Mouse (Mus musculus) v-Abl transformed pro-B cells (cell line): ENCODE data around the gene Pcsk6.

ENCODE experiments used
- in situ Hi-C, 2 experiments: fragments of 400-800 bp; cut with MboI; formaldehyde crosslinking; loops; one replicate each; pipeline ENCODE4 v1.15.1; 2025; ENCODE audit not compliant: unreplicated experiment in 2 of 2

Pcsk6 gene

DNA sequence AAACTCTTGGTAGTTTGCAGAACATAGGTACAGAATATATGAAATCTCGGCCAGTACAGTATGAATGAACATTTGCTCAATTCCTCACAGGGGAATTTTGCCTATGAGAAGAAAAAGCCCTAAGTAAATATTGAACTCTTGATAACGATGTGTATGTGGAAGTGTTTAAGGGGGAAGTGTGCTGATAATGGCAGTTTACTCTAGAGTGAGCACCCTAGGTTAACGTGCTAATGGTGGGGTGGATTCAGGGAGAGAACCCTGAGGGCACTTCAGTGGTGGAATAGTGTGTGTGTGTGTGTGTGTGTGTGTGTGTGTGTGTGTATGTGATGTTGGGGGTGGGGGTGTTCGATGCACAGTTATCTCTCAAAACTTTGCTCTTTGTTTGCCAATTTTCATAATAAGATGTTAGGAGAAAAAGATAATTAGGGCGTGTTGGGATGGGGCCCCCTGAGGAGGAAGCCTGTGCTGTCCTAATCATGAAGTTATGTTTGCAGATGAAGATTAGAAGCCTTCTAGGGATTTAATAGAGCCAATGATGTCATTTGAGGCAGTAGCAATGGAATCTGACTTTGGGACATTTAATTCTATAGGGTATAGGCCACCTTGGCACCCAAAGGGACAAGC lies 19.2 kb downstream of the Pcsk6 start:
- in situ Hi-C loops, result no loop called here

DNA sequence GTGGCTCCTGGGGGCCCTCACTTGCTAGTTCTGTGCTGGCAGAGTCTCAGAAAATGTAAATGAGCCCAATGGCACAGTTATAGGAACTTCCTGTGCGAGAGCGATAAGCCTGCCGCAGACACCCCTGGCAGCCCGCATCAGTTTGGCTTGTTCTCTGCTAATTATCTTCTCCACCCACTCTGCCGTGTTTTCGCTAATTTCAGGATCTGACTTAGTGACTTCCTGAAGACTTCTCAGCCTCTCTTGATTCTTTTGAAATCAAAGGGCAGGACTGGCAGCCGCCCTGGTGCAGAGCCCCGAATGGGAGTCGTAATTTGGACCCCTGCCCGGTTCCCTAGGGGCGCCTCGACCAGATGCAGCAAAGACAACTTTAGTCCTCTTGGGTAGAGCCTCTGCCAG lies 19.8 kb downstream of the Pcsk6 start:
- in situ Hi-C loops, result no loop called here

DNA sequence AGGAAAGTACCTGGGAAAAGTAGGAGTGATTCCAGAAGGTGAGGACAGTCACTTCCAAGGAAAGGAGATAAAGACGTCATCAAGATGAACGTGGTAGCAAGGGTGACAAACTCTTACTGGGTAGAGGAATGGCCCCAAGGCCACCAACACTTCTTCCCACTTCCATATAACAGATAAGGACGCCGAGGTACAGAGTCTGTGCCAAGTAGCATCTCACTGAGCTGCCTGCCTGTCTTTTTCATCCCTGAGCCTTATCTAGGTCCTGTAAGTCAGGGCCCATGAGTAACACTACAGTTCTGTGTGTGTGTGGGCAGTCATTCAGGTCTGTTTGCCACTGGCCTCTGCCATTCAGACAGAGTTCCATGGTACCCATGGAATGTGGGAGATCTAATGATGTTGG lies 23.4 kb downstream of the Pcsk6 start:
- in situ Hi-C loops, result no loop called here

DNA sequence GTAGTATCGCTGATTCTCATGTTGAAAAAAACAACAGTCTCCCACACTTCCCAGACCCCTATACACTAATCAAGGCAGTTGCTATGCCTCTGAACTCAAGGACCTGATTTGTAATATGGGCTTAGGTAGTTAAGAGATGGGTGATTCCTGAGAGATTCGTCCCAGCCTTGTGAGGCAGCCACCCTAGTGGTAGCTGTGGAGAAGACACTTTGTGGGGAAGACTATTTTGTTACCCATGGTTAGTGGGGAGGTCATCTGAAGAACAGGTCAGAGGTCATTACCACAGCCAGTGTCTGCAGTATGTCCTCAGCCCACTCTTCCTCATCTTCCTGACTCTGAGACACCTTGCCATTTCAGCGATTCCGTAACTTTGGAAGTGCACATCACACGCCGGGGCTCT lies 24.3 kb downstream of the Pcsk6 start:
- in situ Hi-C loops, result no loop called here

DNA sequence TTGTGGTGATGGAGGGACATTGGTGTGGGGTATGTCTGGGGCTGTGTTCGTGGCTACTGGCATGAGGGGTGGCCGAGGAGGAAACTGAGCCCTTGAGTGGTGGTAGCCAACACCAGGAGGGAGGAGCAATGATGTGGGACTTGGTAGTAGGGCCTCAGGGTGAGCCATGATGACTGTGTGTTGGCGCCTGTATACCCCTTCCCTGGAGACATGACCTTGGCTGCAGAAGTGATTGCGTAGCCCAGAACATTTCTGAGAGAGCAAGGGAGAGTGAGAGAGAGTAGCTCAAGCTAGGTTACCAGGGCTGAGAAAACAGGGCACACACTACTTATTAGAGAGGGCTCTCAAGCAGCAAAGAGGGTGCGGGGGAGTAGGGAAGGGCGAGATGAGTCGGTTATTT lies 30.3 kb downstream of the Pcsk6 start:
- in situ Hi-C loops, result no loop called here

DNA sequence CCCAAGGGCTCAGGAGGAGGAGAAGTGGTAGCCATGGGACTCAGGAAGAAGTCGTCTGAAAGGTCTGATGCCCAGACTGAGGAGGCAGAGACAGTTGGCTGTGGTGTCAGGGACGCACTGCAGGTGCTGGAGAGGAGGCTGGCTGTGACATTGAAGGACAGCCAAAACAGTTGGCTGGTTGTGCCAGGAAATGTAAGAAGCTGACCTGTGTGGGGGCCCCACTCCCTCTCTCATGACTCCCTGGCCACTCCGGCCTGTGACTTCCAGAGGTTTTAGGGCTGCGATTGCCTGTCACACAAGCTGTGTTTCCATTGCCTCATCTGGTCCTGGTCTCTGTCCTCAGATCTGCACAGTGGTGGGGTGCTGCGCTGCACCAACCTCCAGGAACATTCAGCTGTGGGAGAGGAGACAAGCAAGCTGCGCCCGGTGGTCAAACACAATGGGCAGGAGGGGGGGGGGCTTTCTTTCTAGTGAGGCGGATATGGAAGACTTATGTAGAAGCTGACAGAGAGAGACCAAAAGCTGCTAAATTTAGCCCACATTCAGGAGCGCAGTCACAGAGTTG lies 30.8 kb downstream of the Pcsk6 start:
- in situ Hi-C loops, result no loop called here

DNA sequence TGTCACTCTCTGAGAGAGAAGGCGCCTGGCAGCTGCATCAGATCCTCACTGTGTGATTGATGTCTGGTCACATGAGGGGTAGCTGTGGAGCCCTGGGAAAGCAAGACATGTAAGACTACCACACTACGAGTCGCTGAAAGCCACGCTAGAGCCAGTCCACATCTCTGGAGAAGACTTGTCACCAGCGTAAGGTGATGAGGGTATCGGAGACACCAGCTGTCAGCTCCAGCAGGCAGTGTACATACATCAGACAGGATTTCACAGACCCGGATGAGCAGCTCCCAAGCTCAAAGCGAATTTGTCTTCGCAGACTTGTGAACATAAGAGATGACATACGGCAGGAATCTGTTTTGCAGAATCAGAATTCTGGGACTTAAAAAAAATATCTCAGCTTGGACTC lies 32.0 kb downstream of the Pcsk6 start:
- in situ Hi-C loops, result no loop called here

DNA sequence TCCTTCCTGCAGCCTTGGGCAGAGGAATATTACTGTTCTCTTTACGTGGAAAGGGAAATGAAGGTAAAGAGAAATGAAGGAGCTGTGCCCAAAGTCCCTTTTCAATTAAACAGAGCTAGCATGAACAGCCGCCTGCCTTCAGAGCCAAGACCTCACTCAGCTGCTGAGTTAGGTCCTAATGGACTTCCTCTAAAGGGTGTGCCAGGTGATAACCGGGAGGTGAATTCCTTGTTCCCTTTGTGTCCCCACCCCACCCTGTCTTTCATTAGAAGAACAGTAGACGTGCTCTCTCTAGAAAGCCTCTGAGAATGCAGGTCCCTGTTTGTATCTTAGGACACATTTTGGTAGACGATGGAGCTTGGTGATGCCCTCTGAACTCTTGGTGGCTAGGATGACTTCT lies 33.7 kb downstream of the Pcsk6 start:
- in situ Hi-C loops, result no loop called here

DNA sequence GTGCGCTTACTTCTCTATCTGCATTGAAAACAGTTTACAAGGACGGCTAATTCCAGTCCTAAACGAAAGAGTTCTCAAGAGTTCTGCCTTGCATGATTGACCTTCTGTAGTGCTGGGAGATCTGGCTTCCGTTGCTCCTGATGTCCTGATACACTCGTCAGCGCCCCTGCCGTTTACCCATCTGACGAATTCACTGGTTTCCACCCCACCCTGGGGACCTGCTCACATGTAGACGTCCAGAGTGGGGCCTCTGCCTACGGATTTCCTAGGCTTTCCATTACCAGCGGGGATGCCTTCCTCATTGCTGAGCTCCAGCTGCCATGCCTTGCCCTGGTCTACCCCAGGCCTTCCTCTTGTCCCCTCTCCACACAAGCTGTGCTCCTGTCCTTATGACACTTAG lies 39.7 kb downstream of the Pcsk6 start:
- in situ Hi-C loops, result no loop called here

DNA sequence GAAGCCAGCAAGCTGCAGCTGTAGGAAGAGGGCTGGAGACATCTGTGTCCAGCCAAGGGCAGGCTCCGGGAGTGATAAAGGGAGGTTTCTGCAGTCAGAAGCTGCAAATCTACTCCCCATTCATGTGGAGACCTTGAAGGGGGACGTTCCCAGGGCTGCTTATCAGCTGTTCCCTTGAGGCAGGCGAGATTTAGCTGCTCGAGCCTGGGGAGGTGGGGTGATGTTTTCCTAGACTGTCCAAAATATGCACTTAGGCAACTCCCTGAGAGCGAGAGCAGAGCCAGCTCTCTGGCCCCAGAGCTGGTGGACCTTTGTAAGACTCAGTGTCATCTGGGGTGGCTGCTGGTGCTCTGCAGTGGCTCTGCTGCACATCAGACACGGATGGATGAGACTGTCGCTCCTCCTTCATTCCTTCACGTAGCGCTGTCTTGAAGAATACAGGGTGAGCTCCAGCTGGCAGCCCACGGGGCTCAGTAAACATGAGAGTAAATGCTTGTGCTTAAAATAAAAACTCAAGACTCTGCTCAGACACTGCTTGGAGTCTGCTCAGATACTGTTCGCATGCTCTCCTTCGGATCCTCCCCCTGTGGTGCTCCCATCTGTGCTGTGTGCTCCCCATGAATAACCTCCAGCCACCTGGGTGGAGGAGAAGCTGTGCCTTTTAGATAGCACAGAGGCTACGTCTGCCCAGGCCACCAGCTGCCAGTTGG lies 41.1 kb downstream of the Pcsk6 start:
- in situ Hi-C loops, result no loop called here

DNA sequence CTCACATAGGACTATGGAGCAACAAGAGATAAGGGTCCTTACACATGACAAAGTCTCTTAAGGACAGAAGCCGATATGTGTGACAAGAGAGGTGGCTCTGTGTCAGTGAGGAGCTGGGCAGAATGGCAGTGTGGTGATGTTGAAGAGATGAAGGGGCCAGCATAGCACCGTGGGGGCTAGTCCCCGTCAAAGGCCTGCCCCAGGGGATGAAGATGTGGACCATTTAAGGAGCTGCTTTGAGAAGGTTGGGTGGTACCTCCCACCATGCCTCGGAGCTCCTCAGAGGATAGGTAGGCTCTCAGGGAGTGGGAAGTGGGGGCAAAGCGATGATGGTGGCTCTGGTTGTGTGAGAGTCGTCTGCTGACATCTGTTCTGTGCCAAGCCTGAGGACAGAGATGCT lies 41.9 kb downstream of the Pcsk6 start:
- in situ Hi-C loops, result no loop called here

DNA sequence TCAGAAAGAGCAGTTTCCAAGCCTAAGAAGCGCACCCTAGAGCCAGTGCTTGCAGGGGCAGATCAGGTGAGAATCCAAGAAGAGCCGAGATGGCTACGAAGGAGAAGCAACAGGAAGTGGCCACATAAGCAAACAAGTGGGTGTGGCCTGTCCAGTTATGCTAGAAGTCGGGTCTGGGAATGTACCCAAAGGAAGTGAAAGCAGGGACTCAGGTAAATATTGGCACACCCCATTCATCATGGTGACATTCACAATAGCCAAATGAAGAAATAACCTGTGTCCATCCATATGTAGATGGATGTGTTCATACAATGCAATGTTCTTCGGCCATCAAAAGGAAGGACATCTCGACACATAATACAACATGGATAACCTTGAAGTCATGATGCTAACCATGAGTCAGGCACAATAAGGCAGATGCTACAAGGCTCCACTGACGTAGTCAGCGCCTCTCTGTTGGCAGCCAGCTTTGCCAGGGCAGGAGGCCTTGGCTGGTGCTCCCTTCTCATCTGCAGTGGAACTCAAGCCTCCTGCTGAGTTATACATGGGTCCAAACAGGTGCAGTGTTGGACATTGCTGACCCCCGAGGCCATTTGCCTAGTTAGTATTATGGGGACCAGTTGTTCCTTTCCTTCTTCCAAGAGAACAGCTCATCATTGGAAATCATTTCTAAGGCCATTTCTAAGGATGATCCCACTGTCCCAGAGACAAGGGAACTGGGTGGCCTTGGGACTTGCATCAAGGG lies 45.2 kb downstream of the Pcsk6 start:
- in situ Hi-C loops, result no loop called here

DNA sequence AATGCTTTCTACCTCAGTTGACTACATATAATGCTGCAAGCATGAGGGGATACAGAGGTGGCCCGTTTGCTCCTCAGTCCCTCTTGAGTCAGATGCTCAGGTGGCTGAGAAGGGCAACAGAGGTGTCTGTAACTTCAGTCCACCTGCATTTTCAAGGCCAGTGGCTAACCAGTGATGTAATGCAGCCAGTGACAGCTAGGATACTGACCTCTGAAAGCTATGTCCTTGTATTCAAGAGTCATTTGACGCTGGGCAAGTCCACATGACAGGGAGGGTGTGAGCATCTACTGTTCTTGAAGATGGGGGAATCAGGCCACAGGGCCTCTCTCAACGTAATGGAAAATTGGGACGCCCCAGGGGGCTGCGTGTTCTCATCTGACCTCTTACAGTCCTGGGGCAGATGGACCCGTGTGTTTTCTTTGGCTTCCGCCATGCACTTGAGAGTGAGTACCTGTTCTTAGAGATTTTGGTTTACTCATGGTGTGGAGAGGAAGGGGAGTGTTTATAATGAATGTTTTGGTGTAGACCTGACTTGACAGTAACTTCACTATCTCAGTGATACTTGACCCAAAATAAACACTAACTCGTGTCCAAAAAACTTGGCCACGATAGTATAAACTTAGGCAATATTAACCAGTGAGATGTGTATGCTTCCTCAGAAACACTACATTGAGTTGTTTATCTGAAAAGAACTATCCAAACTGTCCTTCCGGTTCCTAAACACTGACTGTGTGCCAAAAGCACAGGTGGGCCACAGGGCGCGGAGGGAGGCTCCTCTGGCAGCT lies 48.0 kb downstream of the Pcsk6 start:
- in situ Hi-C loops, result no loop called here

DNA sequence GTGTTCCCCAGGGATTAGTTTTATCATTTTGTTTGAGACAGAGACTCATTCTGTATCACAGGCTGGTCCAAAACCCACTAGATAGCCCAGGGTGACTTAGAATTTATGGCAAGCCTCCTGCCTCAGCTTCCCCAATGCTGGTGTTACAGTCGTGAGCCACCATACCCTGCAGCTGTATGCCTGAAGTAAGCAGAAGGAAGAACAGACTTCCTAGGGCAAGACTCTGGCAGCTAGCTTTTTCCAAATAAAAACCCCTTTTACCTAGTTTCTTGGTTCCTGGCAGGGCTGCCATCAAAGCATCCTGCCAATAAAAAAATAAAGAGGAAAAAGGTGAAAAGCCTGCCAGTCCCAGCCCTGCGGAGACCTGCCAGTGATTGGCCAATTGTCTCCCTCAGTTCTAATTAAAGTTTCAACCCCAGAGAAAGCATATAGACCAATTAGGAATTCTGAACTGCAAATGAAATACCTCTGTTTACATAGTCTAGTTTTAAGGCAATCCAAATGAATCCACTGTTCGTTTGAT lies 51.6 kb downstream of the Pcsk6 start:
- in situ Hi-C loops, result no loop called here

DNA sequence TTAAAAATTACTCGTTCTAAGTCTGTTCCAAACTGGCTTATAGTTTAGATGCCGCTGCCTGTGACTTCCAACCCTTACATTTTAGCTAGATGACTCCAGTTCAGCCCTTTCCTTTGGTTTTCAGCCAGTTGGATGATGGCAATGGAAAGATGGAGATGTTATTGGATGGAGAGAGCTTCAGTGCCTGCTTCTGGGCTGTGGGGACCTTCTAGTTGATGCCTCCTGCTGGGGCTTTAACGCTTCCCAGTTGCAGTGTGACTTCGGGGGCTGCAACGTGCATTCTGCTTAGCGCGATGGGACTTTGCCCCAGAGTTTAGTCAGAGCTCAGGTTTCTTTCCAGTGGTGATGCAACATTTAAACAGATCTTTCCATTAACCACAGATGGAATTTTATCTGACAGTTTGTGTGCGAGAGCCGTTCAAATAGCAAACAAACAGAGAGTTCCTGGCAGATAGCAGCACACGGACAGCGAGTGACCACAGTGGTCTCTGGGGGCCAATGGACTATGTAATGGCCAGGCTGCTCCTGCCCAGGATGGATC lies 53.3 kb downstream of the Pcsk6 start:
- in situ Hi-C loops, result no loop called here

DNA sequence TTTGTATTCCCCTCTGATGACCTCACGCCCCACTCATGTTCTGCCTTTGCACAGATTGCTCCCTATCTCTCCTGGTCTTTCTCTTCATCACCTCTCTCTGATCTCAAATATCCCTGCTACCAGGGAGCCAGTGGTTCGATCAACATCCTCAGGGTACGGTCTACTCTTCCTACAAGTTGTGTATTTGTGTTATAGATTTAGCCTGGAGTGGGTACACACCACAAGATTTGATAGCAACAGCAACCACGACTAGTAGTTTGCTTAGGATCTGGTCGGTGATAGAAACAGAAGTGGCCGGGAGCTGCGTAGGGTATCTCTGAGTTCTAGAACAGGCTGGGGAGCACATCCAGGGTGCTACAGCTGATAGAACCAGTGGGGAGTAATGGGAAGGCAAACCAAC lies 54.3 kb downstream of the Pcsk6 start:
- in situ Hi-C loops, result no loop called here

DNA sequence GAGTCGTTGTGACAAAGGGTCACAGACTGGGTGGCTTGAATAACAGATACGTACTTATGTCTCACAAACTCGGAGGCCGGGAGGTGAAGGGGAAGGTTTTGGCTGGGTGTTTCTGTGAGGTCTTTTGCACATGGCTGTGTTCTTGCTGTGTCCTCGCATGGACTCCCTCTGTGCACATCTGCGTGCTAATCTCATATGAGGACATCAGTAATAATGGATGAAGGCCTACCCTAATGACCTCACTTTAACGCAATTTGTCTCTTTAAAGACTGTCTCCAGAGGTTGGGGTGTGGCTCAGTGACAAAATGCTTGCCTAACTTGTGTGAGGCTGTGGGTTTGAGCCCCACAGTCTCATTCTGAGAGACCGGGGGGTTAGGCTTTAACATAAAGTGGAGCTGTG lies 55.0 kb downstream of the Pcsk6 start:
- in situ Hi-C loops, result no loop called here

DNA sequence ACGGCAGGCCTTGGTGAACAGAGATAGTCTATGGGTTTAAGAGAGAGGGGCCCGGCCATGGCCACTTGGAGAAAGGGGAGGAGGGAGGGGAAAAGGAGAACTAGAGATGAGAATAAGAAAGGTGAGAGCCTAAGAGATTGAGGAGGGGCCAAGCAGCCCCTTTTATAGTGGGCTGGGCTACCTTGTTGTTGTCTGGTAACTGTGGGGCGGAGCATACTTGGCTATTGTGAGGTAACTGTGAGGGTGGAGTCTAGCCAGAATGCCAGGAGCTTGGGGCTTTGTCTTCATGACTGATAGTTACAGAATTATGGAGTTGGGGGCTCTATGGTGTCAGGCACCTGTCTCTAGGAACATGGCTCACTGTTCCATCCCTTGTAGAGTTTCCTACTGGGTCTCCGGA lies 56.9 kb downstream of the Pcsk6 start:
- in situ Hi-C loops, result no loop called here

DNA sequence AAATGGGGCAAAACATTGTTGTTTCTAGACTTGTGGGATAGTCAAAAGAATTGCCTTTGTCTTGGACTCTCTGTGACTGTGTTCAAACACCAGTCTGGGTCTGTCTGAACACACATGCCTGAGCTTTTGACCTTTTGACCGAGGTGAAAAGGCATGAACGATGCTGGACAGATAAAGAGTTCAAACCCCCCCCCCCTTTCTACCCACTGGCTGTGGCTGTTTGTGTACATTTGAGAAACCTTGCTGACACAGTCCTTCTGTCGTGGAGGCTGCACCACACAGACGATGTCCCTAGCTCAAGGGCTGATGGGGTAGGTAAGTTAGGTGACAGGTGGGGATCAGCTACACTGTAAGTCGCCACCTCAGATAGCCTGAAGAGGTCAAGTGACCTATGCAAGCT lies 67.9 kb downstream of the Pcsk6 start:
- in situ Hi-C loops, result no loop called here

DNA sequence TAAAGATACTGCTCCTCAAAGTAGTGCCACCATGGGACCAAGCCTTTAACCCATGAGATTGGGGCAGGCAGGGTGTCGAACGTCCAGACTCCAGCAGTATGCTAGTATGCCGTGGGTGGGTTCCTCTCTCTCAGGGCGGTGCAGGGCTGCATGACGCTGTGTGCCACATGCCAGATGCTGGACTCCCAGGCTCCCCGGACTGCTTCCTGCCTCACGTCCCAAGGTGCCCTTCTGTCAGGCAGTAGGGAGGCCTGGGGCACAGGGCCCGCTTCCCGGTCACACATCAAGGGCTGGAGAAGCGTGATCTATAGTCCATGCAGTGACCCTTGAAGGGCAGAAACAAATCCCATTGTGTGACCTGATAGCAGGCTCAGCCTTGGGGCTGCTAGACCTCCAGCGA lies 68.9 kb downstream of the Pcsk6 start:
- in situ Hi-C loops, result no loop called here
